Mouse (Mus musculus) MEL (cell line): ENCODE data around the gene Pitpnm3. TPM values are rescaled to one million over a fixed set of nuclear protein-coding genes. Genes with fewer than 3 reads are reported as not detected.

Experiments used
- DNase-seq: peaks from one replicate; pipeline ENCODE4 v3.0.0; 2011; ENCODE audit warnings: low read depth, low spot score
- H3K27ac ChIP-seq: 2 replicates; pipeline ENCODE4 v1.5.1; 2012; ENCODE audit warnings: low read depth, mild to moderate bottlenecking, control low read depth, low read length, moderate library complexity; ENCODE audit not compliant: control insufficient read depth
- H3K27me3 ChIP-seq, 2 experiments: fragments of 150-350 bp in 1 of 2; sonication (generic) in 1 of 2; 2 replicates each; pipeline ENCODE4 v1.6.1; 2012; ENCODE audit warnings: low read length in 2 of 2, mild to moderate bottlenecking in 2 of 2, improper control_type of control experiment in 1 of 2, moderate library complexity in 1 of 2; ENCODE audit not compliant: insufficient read depth in 2 of 2, control insufficient read depth in 1 of 2
- H3K36me3 ChIP-seq, 2 experiments: 2 replicates each; pipeline ENCODE4 v1.6.1; 2012 to 2014; ENCODE audit warnings: low read length in 2 of 2, improper control_type of control experiment in 1 of 2, inconsistent platforms in 1 of 2, mild to moderate bottlenecking in 1 of 2; ENCODE audit not compliant: insufficient read depth in 2 of 2, control insufficient read depth in 1 of 2
- H3K4me1 ChIP-seq, 2 experiments: fragments of 150-350 bp in 1 of 2; sonication (generic) in 1 of 2; 2 replicates each; pipeline ENCODE4 v1.6.1; 2012; ENCODE audit warnings: low read length in 2 of 2, improper control_type of control experiment in 1 of 2, mild to moderate bottlenecking in 1 of 2; ENCODE audit not compliant: insufficient read depth in 2 of 2, control insufficient read depth in 1 of 2
- H3K4me3 ChIP-seq, 2 experiments: fragments of 150-350 bp in 1 of 2; sonication (generic) in 1 of 2; 2 replicates each; pipeline ENCODE4 v1.5.1; 2012; ENCODE audit warnings: low read depth in 2 of 2, low read length in 2 of 2, mild to moderate bottlenecking in 2 of 2, moderate library complexity in 2 of 2, control low read depth in 1 of 2, improper control_type of control experiment in 1 of 2; ENCODE audit not compliant: control insufficient read depth in 1 of 2, insufficient read depth in 1 of 2
- H3K79me2 ChIP-seq: 2 replicates; pipeline ENCODE4 v1.6.1; 2012; ENCODE audit warnings: mild to moderate bottlenecking, low read length, moderate library complexity; ENCODE audit not compliant: control insufficient read depth, poor library complexity, insufficient read depth
- H3K9ac ChIP-seq: 2 replicates; pipeline ENCODE4 v1.6.1; 2012; ENCODE audit warnings: low read depth, mild to moderate bottlenecking, control low read depth, low read length, moderate library complexity; ENCODE audit not compliant: control insufficient read depth, poor library complexity, severe bottlenecking
- H3K9me3 ChIP-seq: fragments of 150-350 bp; sonication (generic); replicated peaks from 2 replicates; pipeline ENCODE4 v1.6.1; 2012; ENCODE audit warnings: mild to moderate bottlenecking, low read length, improper control_type of control experiment, moderate library complexity; ENCODE audit not compliant: insufficient read depth
- BHLHE40 ChIP-seq: IDR thresholded peaks from 2 replicates; pipeline ENCODE4 v1.6.1; 2012; ENCODE audit warnings: low read depth, mild to moderate bottlenecking, inconsistent platforms, low read length, improper control_type of control experiment, borderline replicate concordance
- CHD2 ChIP-seq: IDR thresholded peaks from 2 replicates; pipeline ENCODE4 v1.6.1; 2011; ENCODE audit warnings: low read length, improper control_type of control experiment
- CTCF ChIP-seq, 3 experiments: IDR thresholded peaks in 2 of 3; conservative IDR thresholded peaks in 1 of 3; 2 replicates each; pipeline ENCODE4 v1.5.1; 2011 to 2012; ENCODE audit warnings: low read length in 3 of 3, low read depth in 2 of 3, mild to moderate bottlenecking in 2 of 3, improper control_type of control experiment in 1 of 3, inconsistent platforms in 1 of 3, mixed read lengths in 1 of 3, moderate library complexity in 1 of 3; ENCODE audit not compliant: control insufficient read depth in 1 of 3, insufficient read depth in 1 of 3, poor library complexity in 1 of 3, severe bottlenecking in 1 of 3
- HCFC1 ChIP-seq: IDR thresholded peaks from 2 replicates; pipeline ENCODE4 v1.6.1; 2012; ENCODE audit warnings: low read depth, mild to moderate bottlenecking, inconsistent platforms, low read length, improper control_type of control experiment, moderate library complexity
- KAT2A ChIP-seq: conservative IDR thresholded peaks from 2 replicates; pipeline ENCODE4 v1.6.1; 2012; ENCODE audit warnings: low read depth, low read length, improper control_type of control experiment, inconsistent platforms
- MAZ ChIP-seq: IDR thresholded peaks from 2 replicates; pipeline ENCODE4 v1.6.1; 2012; ENCODE audit warnings: low read depth, mild to moderate bottlenecking, inconsistent platforms, low read length, improper control_type of control experiment
- MXI1 ChIP-seq: IDR thresholded peaks from 2 replicates; pipeline ENCODE4 v1.6.1; 2011; ENCODE audit warnings: mild to moderate bottlenecking, low read depth, low read length, improper control_type of control experiment
- MYC ChIP-seq: IDR thresholded peaks from 2 replicates; pipeline ENCODE4 v1.6.1; 2011; ENCODE audit warnings: low read depth, mild to moderate bottlenecking, low read length, improper control_type of control experiment, moderate library complexity
- NRF1 ChIP-seq: IDR thresholded peaks from 2 replicates; pipeline ENCODE4 v1.6.1; 2014; ENCODE audit warnings: low read depth, mild to moderate bottlenecking, inconsistent platforms, low read length, improper control_type of control experiment, moderate library complexity; ENCODE audit not compliant: poor library complexity, insufficient read depth, severe bottlenecking
- RCOR1 ChIP-seq: IDR thresholded peaks from 2 replicates; pipeline ENCODE4 v1.6.1; 2012; ENCODE audit warnings: low read depth, mild to moderate bottlenecking, inconsistent platforms, low read length, improper control_type of control experiment
- SMC3 ChIP-seq: IDR thresholded peaks from 2 replicates; pipeline ENCODE4 v1.6.1; 2011; ENCODE audit warnings: low read depth, low read length, improper control_type of control experiment
- UBTF ChIP-seq: IDR thresholded peaks from 2 replicates; pipeline ENCODE4 v1.6.1; 2012; ENCODE audit warnings: low read depth, mild to moderate bottlenecking, inconsistent platforms, low read length, improper control_type of control experiment, moderate library complexity, borderline replicate concordance; ENCODE audit not compliant: insufficient read depth
- polyA plus RNA-seq, 2 experiments: library from polyadenylated mRNA; stranded (reverse) in 1 of 2; unstranded in 1 of 2; fragments of >175 nt in 1 of 2; fragments of >200 nt in 1 of 2; gene quantifications; 2 replicates each; pipeline versions ENCODE4 v1.2.1 to v1.2.4; 2012; ENCODE audit warnings: low replicate concordance in 2 of 2, low read depth in 1 of 2; ENCODE audit not compliant: insufficient read length in 2 of 2, insufficient read depth in 1 of 2, missing spikeins in 1 of 2
- total RNA-seq: library from RNA; depleted of rRNA; stranded (reverse); fragments of 300-350 nt; gene quantifications from 2 replicates; pipeline ENCODE4 v1.2.3, GENCODE M21; 2012

Gene Pitpnm3
- total and polyA plus RNA-seq, 3 experiments: 0.24 TPM; not detected in 2

DNA sequence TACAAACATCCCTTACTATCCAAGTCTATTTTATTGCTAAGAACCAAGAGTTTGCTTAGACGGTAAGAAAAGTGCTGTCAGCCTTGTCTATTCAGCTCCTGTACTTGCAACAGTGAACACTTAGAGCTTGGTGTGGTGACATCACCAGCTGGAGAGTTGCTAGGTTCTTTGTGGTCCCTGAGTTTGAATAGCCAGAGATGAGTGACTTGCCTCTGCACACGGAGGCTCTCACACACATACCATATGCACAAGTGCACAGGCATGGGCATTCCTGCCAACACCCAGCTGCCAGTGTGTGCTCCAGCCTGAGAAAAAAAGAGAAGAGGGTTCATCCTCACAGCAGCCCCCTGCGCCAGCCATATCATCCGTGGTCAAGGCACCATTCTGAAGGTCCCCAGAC lies 12.0 kb downstream of the Pitpnm3 start:
- TF ChIP-seq KAT2A: no peak
- no peak for TF ChIP-seq MXI1
- no peak for TF ChIP-seq SMC3
- no peak for TF ChIP-seq BHLHE40
- TF ChIP-seq CHD2: no peak
- TF ChIP-seq HCFC1: no peak
- no peak for TF ChIP-seq MAZ
- Histone ChIP-seq H3K4me3 (no peak overlapping the region), H3K27me3 (no peaks in the 10 kb centered on the region), H3K79me2 (no peaks in the 10 kb centered on the region), H3K9me3 (no peaks in the 10 kb centered on the region), H3K4me1 (no peaks in the 10 kb centered on the region), H3K36me3 (no peaks in the 10 kb centered on the region), H3K9ac (no peak overlapping the region), H3K27ac (no peak overlapping the region)
- DNase-seq: no peak

DNA sequence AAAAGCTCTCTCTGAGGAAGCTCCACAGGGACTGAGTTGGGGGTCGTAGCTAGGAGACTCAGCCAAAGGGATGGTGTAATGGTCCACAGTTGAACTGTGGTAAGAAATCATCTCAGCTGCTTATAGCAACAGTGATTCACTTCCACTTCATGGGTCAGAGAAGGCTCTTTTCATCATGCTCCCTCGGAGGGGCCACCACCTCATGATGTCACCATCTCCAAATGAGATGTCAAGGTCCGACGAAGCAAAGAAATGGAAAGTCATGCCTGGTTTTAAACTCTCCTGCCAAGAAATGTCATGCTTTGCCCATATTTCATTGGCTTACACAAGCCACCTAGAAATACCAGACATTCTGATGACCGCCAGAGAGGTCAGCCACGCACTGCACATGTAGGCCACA lies 15.2 kb downstream of the Pitpnm3 start:
- no peak overlapping the region for H3K27ac ChIP-seq
- no peak for TF ChIP-seq UBTF
- TF ChIP-seq, all 39 proteins: peak for 0
- Histone ChIP-seq H3K79me2 (no peaks in the 10 kb centered on the region), H3K36me3 (no peaks in the 10 kb centered on the region), H3K4me3 (no peak overlapping the region), H3K9ac (no peak overlapping the region), H3K4me1 (no peaks in the 10 kb centered on the region), H3K9me3 (no peaks in the 10 kb centered on the region), H3K27me3 (no peaks in the 10 kb centered on the region; a peak in 2 of 4 replicates)
- DNase-seq: no peak

DNA sequence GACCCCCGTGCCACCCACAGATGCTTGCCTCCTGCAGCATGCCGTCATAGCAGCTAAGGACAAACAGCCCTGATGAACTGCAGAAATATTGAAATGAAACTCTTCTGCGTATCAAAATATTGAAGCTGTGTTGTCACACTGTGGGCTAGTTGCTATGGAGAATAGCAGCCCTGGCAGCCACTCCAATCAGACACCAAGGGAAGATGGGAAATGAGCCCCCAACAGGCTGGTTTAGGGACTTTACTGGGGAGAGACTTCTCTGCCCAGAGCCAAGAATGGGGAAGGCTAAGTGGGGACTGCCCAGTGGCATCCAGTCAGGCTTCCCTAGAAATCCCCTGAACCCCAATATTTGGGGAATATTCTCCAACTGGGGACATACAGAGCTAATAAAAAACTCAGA lies 16.9 kb downstream of the Pitpnm3 start:
- Histone ChIP-seq H3K4me1 (no peaks in the 10 kb centered on the region), H3K36me3 (no peaks in the 10 kb centered on the region), H3K27me3 (no peaks in the 10 kb centered on the region; a peak in 2 of 4 replicates), H3K9me3 (no peaks in the 10 kb centered on the region), H3K9ac (no peak overlapping the region), H3K27ac (no peak overlapping the region), H3K79me2 (no peaks in the 10 kb centered on the region), H3K4me3 (no peak overlapping the region)
- DNase-seq: no peak
- no peak for TF ChIP-seq RCOR1
- no peak for TF ChIP-seq MYC
- TF ChIP-seq NRF1: no peak
- TF ChIP-seq HCFC1: no peak
- TF ChIP-seq CTCF (IDR thresholded peaks at IDR 0.05 in 2 of 3, conservative IDR thresholded peaks at IDR 0.05 in 1 of 3; ENCODE audit: control insufficient read depth in 1 of 3, insufficient read depth in 1 of 3, low read depth in 2 of 3, low read length in 3 of 3, poor library complexity in 1 of 3, severe bottlenecking in 1 of 3): no peak
